Mouse (Mus musculus) hindbrain, embryonic 14.5 days (tissue): ENCODE data around the gene 4930518I15Rik. TPM values are rescaled to one million over a fixed set of nuclear protein-coding genes. Genes with fewer than 3 reads are reported as not detected.

Source experiments
- ATAC-seq: fragments of 200-750 bp; cut with Nextera tagmentation; 2 replicates; pipeline ENCODE4 v1.8.0; 2017; ENCODE audit warnings: moderate number of reproducible peaks, mild to moderate bottlenecking, moderate TSS enrichment, moderate library complexity; ENCODE audit not compliant: low FRiP score
- DNase-seq: peaks from one replicate; pipeline ENCODE4 v3.0.0-alpha.2; 2015; ENCODE audit warnings: low spot score
- H3K27ac ChIP-seq: fragments of 300-500 bp; sonication (generic); 2 replicates; pipeline ENCODE4 v1.5.1; 2014; ENCODE audit warnings: mild to moderate bottlenecking, moderate library complexity
- H3K27me3 ChIP-seq: fragments of 300-500 bp; sonication (generic); 2 replicates; pipeline ENCODE4 v1.6.1; 2014; ENCODE audit warnings: mild to moderate bottlenecking, low read length, mixed read lengths; ENCODE audit not compliant: control insufficient read depth, insufficient read depth
- H3K36me3 ChIP-seq: fragments of 300-500 bp; sonication (generic); replicated peaks from 2 replicates; pipeline ENCODE4 v1.6.1; 2014; ENCODE audit not compliant: control insufficient read depth, insufficient read depth
- H3K4me1 ChIP-seq: fragments of 300-500 bp; sonication (generic); replicated peaks from 2 replicates; pipeline ENCODE4 v1.6.1; 2014; ENCODE audit warnings: antibody characterized with exemption, low read length, mixed read lengths; ENCODE audit not compliant: control insufficient read depth, insufficient read depth
- H3K4me2 ChIP-seq: fragments of 300-500 bp; sonication (generic); replicated peaks from 2 replicates; pipeline ENCODE4 v1.6.1; 2014; ENCODE audit warnings: mild to moderate bottlenecking, moderate library complexity
- H3K4me3 ChIP-seq: fragments of 300-500 bp; sonication (generic); replicated peaks from 2 replicates; pipeline ENCODE4 v1.5.1; 2014; ENCODE audit warnings: mild to moderate bottlenecking, low read length
- H3K9ac ChIP-seq: fragments of 300-500 bp; sonication (generic); 2 replicates; pipeline ENCODE4 v1.6.1; 2014
- H3K9me3 ChIP-seq: fragments of 300-500 bp; sonication (generic); 2 replicates; pipeline ENCODE4 v1.6.1; 2016; ENCODE audit warnings: low read length; ENCODE audit not compliant: control insufficient read depth
- WGBS: fragments of 180-500 bp; shearing (Covaris S2); extraction: QIAGEN DNeasy Blood & Tissue Kit; methylation state at CpG from one replicate; pipeline ENCODE4 v1.1.7; 2014; 5-methylcytosine and 5-hydroxymethylcytosine counted together
- polyA plus RNA-seq: library from polyadenylated mRNA; unstranded; fragments of >200 nt; fragmentation: Nextera tagmentation; extraction: Ambion mirVana; gene quantifications from 2 replicates; pipeline ENCODE4 v1.2.1, GENCODE M21; 2014

Gene 4930518I15Rik
- polyA plus RNA-seq, 1 experiment from 2014 or later, result 5.4 TPM

DNA sequence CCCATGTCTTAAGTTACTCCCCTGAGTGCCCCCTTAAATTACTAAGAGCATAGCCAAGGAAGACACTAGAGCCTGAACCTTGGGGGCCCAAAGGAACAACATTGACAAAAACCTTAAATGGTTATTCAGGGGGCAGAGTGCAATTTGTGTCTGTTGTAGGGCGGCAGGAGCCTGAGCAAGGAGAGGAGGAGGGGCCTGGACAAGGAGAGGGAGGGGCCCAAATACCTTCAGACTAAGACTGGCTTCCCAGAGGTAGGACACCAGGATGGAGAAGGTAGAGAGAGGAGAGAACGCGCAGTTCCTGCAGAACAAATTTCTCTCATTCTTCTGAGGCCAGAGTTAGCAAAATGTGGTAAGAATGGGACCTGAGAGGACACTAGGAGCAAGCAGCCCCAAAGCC lies 42.3 kb downstream of the 4930518I15Rik start:
- no peak for ATAC-seq
- no peak overlapping the region for H3K27ac ChIP-seq
- no peaks in the 10 kb centered on the region for H3K9me3 ChIP-seq
- H3K27me3 ChIP-seq, result no peaks in the 10 kb centered on the region
- no peak for DNase-seq
- H3K4me1 ChIP-seq, result peaks cover 6% of the 10 kb centered on the region
- H3K4me2 ChIP-seq, result no peak overlapping the region
- no peak overlapping the region for H3K4me3 ChIP-seq
- 66% methylated on average over 3 of the region's 3 CpGs for whole genome bisulfite sequencing
- H3K9ac ChIP-seq, result no peak overlapping the region
- no peaks in the 10 kb centered on the region for H3K36me3 ChIP-seq

GRCm38 (mm10) chr2:156814893-156815292 lies 42.9 kb downstream of the 4930518I15Rik start:
- 39% methylated on average over 5 of the region's 5 CpGs for WGBS
- peaks cover 6% of the 10 kb centered on the region for H3K4me1 ChIP-seq

GRCm38 (mm10) chr2:156814344-156814801 lies 43.4 kb downstream of the 4930518I15Rik start:
- H3K4me1 ChIP-seq, result peaks cover 6% of the 10 kb centered on the region
- no peaks in the 10 kb centered on the region for H3K9me3 ChIP-seq
- no peak for DNase-seq
- ATAC-seq, result no peak
- no peak overlapping the region for H3K4me3 ChIP-seq
- peak overlapping the region; percentile 39; the same call in 1 of the 2 replicates for H3K9ac ChIP-seq
- H3K27ac ChIP-seq, result no peak overlapping the region
- H3K4me2 ChIP-seq, result no peak overlapping the region
- no peaks in the 10 kb centered on the region for H3K36me3 ChIP-seq
- WGBS, result 4% methylated on average over 8 of the region's 8 CpGs
- H3K27me3 ChIP-seq, result no peaks in the 10 kb centered on the region

More at GRCm38 (mm10) chr2:156814893-156815292, 42.9 kb downstream of the 4930518I15Rik start:
- H3K4me2 ChIP-seq, result no peak overlapping the region
- no peaks in the 10 kb centered on the region for H3K9me3 ChIP-seq
- no peaks in the 10 kb centered on the region for H3K36me3 ChIP-seq
- ATAC-seq, result no peak
- no peak overlapping the region for H3K9ac ChIP-seq
- H3K4me3 ChIP-seq, result no peak overlapping the region
- DNase-seq, result no peak
- H3K27me3 ChIP-seq, result no peaks in the 10 kb centered on the region
- H3K27ac ChIP-seq, result no peak overlapping the region

- DNase-seq (no peak), ATAC-seq (no peak)
- WGBS, result 81% methylated on average over 5 of the region's 5 CpGs
Measured at GRCm38 (mm10) chr2:156811556-156811955, 46.2 kb downstream of the 4930518I15Rik start.

DNA sequence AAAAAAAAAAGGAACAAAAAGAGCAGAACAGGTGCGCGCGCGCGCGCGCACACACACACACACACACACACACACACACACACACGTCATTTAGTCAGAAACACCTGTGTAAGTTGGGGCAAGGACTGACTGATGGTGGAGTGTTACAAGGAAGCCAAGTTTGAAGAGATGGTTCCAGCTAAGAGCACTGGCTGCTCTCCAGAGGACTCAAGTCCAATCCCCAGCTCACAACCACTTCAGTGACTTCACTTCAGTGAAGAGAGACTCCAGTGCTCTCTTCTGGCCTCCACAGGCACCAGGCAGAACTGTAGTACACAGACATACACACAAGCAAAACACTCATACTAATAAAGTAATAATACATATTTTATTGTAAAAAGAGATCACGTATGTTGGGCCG lies 47.0 kb downstream of the 4930518I15Rik start:
- Histone ChIP-seq H3K27ac (no peak overlapping the region), H3K9me3 (no peaks in the 10 kb centered on the region), H3K36me3 (no peaks in the 10 kb centered on the region), H3K4me3 (no peak overlapping the region), H3K4me1 (peaks cover 6% of the 10 kb centered on the region), H3K9ac (no peak overlapping the region), H3K4me2 (no peak overlapping the region), H3K27me3 (no peaks in the 10 kb centered on the region)
- ATAC-seq (no peak), DNase-seq (no peak)
- 99% methylated on average over 10 of the region's 10 CpGs for WGBS

More at GRCm38 (mm10) chr2:156811556-156811955, 46.2 kb downstream of the 4930518I15Rik start:
- Histone ChIP-seq H3K9me3 (no peaks in the 10 kb centered on the region), H3K9ac (no peak overlapping the region), H3K27me3 (no peaks in the 10 kb centered on the region), H3K36me3 (no peaks in the 10 kb centered on the region), H3K4me2 (no peak overlapping the region), H3K4me1 (peaks cover 6% of the 10 kb centered on the region), H3K27ac (no peak overlapping the region), H3K4me3 (no peak overlapping the region)

- peak; percentile 78 for DNase-seq
- H3K4me1 ChIP-seq, result peaks cover 6% of the 10 kb centered on the region
- H3K4me2 ChIP-seq, result no peak overlapping the region
- 40% methylated on average over 2 of the region's 2 CpGs for WGBS
- no peak overlapping the region for H3K4me3 ChIP-seq
- no peak for ATAC-seq
- no peak overlapping the region for H3K9ac ChIP-seq
- H3K27me3 ChIP-seq, result no peaks in the 10 kb centered on the region
- H3K36me3 ChIP-seq, result no peaks in the 10 kb centered on the region
- H3K27ac ChIP-seq, result no peak overlapping the region
- no peaks in the 10 kb centered on the region for H3K9me3 ChIP-seq
Measured at GRCm38 (mm10) chr2:156809579-156809978, 48.2 kb downstream of the 4930518I15Rik start.

GRCm38 (mm10) chr2:156806886-156807285 lies 50.9 kb downstream of the 4930518I15Rik start:
- no peaks in the 10 kb centered on the region for H3K4me1 ChIP-seq
- H3K9me3 ChIP-seq, result no peaks in the 10 kb centered on the region
- no peaks in the 10 kb centered on the region for H3K36me3 ChIP-seq
- DNase-seq, result no peak
- no peak overlapping the region for H3K27ac ChIP-seq
- WGBS, result 78% methylated on average over 6 of the region's 6 CpGs
- H3K27me3 ChIP-seq, result no peaks in the 10 kb centered on the region
- H3K9ac ChIP-seq, result no peak overlapping the region
- no peak for ATAC-seq
- no peak overlapping the region for H3K4me2 ChIP-seq
- H3K4me3 ChIP-seq, result no peak overlapping the region

Other genes starting within 250 kb of the 4930518I15Rik start
- 220 and 221 TPM in 2 replicates for gene Dlgap4, start 244.2 kb downstream of the 4930518I15Rik start, polyA plus RNA-seq
- gene Myl9, start 82.5 kb downstream of the 4930518I15Rik start, polyA plus RNA-seq, result 41.4 and 47.1 TPM in 2 replicates
- 18.9 and 21.5 TPM in 2 replicates for gene Tgif2, start 17.9 kb downstream of the 4930518I15Rik start, polyA plus RNA-seq
- gene Rab5if, start 5.2 kb upstream of the 4930518I15Rik start, polyA plus RNA-seq, result 174 and 176 TPM in 2 replicates
- gene Sla2, start 29.2 kb upstream of the 4930518I15Rik start, polyA plus RNA-seq, result 0.14 and 0.20 TPM in 2 replicates
- 133 and 147 TPM in 2 replicates for gene Ndrg3, start 134.1 kb upstream of the 4930518I15Rik start, polyA plus RNA-seq
- gene Dsn1, start 149.2 kb upstream of the 4930518I15Rik start, polyA plus RNA-seq, result 11.3 and 11.9 TPM in 2 replicates
- gene Soga1, start 221.3 kb upstream of the 4930518I15Rik start, polyA plus RNA-seq, result 9.5 and 9.7 TPM in 2 replicates
- gene Tldc2, start 229.1 kb upstream of the 4930518I15Rik start, polyA plus RNA-seq, result not detected in 2 replicates